Mouse (Mus musculus) testis, adult 2 months (tissue): Measurements from ENCODE around the gene Rbm4.

Experiments
- CTCF ChIP-seq: fragments of 200-500 bp; IDR thresholded peaks from 2 replicates; pipeline ENCODE4 v1.5.1; 2012; ENCODE audit warnings: low read depth, mild to moderate bottlenecking, inconsistent platforms, low read length, moderate library complexity; ENCODE audit not compliant: control insufficient read depth, insufficient read depth, insufficient replicate concordance
- POLR2A ChIP-seq: fragments of 200-500 bp; IDR thresholded peaks from 2 replicates; pipeline ENCODE4 v1.6.1; 2012; ENCODE audit warnings: low read depth, mild to moderate bottlenecking, inconsistent platforms, low read length, moderate library complexity; ENCODE audit not compliant: control insufficient read depth

DNA sequence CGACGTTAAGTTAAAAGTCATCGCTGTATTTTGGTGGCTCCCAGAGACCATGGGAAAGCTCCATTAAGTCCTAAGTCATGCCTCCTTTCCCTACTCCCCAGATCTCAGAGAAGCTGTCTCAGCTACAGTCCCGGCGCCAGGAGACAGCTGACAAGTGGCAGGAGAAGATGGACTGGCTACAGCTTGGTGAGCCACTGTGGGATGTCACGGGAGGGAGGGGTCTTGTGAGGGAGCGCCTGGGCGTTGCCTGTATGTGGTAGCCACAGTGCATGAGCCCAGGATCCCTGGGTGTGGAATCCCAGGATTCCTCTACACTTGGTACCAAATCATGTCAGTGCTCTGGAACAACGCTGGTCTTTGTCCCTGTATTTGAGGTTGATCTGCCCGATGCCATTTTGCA, 45.2 kb downstream of the Rbm4 start:
- TF ChIP-seq CTCF: no peak
- TF ChIP-seq POLR2A: no peak
